Mouse (Mus musculus) spleen, adult 2 months (tissue): ENCODE data around the gene Krt86. TPM values are rescaled to one million over a fixed set of nuclear protein-coding genes. Genes with fewer than 3 reads are reported as not detected.

Source experiments
- DNase-seq, 2 experiments: peaks; one replicate each; pipeline versions ENCODE4 v3.0.0 to v3.0.0-alpha.2; 2012 to 2021; ENCODE audit warnings: low spot score in 2 of 2, low read depth in 1 of 2
- H3K27ac ChIP-seq: fragments of 200-500 bp; 2 replicates; pipeline ENCODE4 v1.5.1; 2012; ENCODE audit warnings: low read length, inconsistent platforms; ENCODE audit not compliant: insufficient read depth
- H3K27me3 ChIP-seq: fragments of 200-500 bp; 2 replicates; pipeline ENCODE4 v1.6.1; 2012; ENCODE audit warnings: mild to moderate bottlenecking, moderate library complexity, low read length, inconsistent platforms; ENCODE audit not compliant: control insufficient read depth, insufficient read depth
- H3K36me3 ChIP-seq: fragments of 200-500 bp; 2 replicates; pipeline ENCODE4 v1.6.1; 2012; ENCODE audit warnings: mild to moderate bottlenecking, low read length, inconsistent platforms; ENCODE audit not compliant: control insufficient read depth, insufficient read depth
- H3K4me1 ChIP-seq: fragments of 200-500 bp; 2 replicates; pipeline ENCODE4 v1.6.1; 2011; ENCODE audit warnings: inconsistent platforms; ENCODE audit not compliant: control insufficient read depth, insufficient read depth, insufficient read length
- H3K4me3 ChIP-seq: fragments of 200-500 bp; 2 replicates; pipeline ENCODE4 v1.5.1; 2011; ENCODE audit warnings: mild to moderate bottlenecking, inconsistent platforms; ENCODE audit not compliant: insufficient read depth, insufficient read length; ENCODE audit errors: extremely low read depth
- CTCF ChIP-seq: fragments of 200-500 bp; IDR thresholded peaks from 2 replicates; pipeline ENCODE4 v1.5.1; 2011; ENCODE audit warnings: mild to moderate bottlenecking, inconsistent platforms; ENCODE audit not compliant: insufficient read depth, insufficient read length, insufficient replicate concordance; ENCODE audit errors: extremely low read depth
- POLR2A ChIP-seq: fragments of 200-500 bp; IDR thresholded peaks from 2 replicates; pipeline ENCODE4 v1.6.1; 2011; ENCODE audit warnings: low read depth, low read length, inconsistent platforms
- WGBS: fragments of 180-500 bp; shearing (Covaris S2); methylation state at CpG from one replicate; pipeline ENCODE4 v1.1.7; 2018; 5-methylcytosine and 5-hydroxymethylcytosine counted together
- polyA plus RNA-seq: library from polyadenylated mRNA; depleted of rRNA; stranded (reverse); fragments of >200 nt; gene quantifications from 2 replicates; pipeline ENCODE4 v1.2.3, GENCODE M21; 2012

Gene Krt86
- polyA plus RNA-seq, 1 experiment: 0.14 TPM

DNA sequence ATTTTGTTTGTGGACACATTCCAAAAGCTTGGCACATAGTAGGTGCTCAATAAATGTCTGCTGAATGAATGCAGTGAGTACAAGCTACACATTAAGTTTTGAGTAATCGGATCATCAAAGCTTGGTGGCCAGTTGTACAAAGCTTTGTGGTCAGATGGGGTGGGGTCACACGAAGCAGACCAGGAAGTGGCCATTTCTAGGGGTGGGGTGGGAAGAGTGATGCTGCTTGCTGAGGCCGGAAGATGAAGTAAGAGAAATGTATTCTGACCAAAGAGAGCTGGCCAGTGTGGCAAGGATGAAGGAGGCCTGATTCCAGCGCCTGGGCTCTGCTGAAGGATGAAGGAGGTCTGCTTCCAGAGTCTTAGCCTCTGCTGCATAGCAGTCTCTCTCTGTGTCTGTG, 4.2 kb upstream of the Krt86 start:
- H3K4me3 ChIP-seq: no peak overlapping the region
- H3K36me3 ChIP-seq: no peaks in the 10 kb centered on the region
- WGBS: 65% methylated on average over 4 of the region's 4 CpGs
- no peaks in the 10 kb centered on the region for H3K4me1 ChIP-seq
- H3K27me3 ChIP-seq: peaks cover 1% of the 10 kb centered on the region; the same call in 1 of the 2 replicates
- no peak for TF ChIP-seq CTCF
- TF ChIP-seq POLR2A: no peak
- H3K27ac ChIP-seq: no peak overlapping the region
- no peak for DNase-seq

- no peak overlapping the region; the same call in 1 of the 2 replicates for H3K4me3 ChIP-seq
- WGBS: 9% methylated on average over 31 of the region's 31 CpGs
- DNase-seq: no peak
- H3K4me1 ChIP-seq: no peaks in the 10 kb centered on the region
- H3K27me3 ChIP-seq: no peaks in the 10 kb centered on the region
- H3K36me3 ChIP-seq: no peaks in the 10 kb centered on the region
- H3K27ac ChIP-seq: no peak overlapping the region
- no peak for TF ChIP-seq POLR2A
Observed at GRCm38 (mm10) chr15:101479007-101479665, 5.9 kb downstream of the Krt86 start.

DNA sequence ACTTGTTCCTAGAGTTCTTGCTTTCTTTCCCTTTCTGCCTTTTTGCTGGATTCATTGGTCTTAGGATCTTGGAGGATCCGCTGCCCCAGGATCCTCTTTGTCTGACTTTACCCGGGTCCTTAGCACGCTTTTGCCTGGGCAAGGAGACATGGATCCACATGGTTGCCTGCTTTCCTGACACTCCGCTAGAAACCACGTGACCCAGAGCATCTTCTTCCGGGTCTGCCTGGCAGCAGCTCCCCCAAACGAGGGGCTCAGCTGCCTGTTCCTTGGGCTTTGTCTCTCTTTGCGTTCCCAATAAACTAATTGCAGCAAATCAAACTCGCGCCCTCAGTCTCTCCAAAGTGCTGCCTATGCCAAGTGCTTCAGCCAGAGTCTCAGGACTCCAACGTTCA, 6.4 kb downstream of the Krt86 start:
- WGBS: 42% methylated on average over 11 of the region's 11 CpGs
- no peaks in the 10 kb centered on the region for H3K4me1 ChIP-seq
- no peaks in the 10 kb centered on the region for H3K36me3 ChIP-seq
- no peak for DNase-seq
- TF ChIP-seq POLR2A: no peak
- H3K27ac ChIP-seq: no peak overlapping the region
- H3K4me3 ChIP-seq: no peak overlapping the region
- no peaks in the 10 kb centered on the region for H3K27me3 ChIP-seq

DNA sequence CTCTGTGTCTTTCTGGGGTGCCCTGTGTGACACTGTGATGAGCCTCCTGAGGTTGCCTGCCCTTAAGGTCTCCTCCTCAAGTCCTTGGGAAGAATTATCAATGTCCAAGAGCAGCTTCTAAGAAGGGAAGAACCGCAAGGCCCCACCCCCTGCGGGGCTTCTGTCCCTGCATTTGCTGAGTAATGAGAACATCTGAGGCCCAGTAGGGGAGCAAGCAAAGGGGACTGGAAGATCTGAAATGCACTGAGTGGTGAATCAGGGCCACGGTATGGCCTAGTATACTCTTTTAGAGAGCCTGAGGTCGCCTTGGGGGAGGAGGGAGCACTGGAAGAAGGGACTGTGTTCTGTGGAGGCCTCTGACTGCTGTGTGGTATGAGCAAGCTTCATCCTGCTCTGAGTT, 8.8 kb downstream of the Krt86 start:
- TF ChIP-seq POLR2A: no peak
- TF ChIP-seq CTCF: no peak
- H3K27me3 ChIP-seq: no peaks in the 10 kb centered on the region
- no peak overlapping the region for H3K27ac ChIP-seq
- 26% methylated on average over 4 of the region's 4 CpGs for WGBS
- no peak overlapping the region for H3K4me3 ChIP-seq
- no peaks in the 10 kb centered on the region for H3K36me3 ChIP-seq
- DNase-seq: no peak
- peaks cover 2% of the 10 kb centered on the region; the same call in 1 of the 2 replicates for H3K4me1 ChIP-seq

DNA sequence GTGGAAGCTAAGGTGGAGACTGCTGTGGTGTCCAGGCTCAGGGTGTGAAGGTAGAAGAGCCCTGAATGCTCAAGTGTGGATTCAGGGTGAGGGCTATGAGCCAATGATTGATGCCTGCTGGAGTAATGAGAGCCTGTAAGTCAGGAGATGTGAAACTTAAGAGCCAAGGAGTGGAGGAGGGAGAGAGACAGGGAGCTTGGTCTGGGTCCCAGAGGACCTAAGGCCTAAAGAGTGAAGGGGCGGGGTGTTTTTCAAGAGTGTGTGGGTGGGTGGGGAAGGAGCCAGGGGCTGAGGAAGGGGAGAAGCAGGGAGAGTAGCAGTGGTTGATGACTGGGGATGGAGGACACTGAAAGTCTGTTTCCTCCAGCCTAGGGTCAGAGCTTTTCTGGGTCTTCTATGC, 10.4 kb downstream of the Krt86 start:
- H3K36me3 ChIP-seq: no peaks in the 10 kb centered on the region
- TF ChIP-seq CTCF (no peak), POLR2A (no peak)
- no peak for DNase-seq
- WGBS: 93% methylated on average over 1 of the region's 1 CpGs
- H3K4me3 ChIP-seq: no peak overlapping the region
- H3K4me1 ChIP-seq: peaks cover 2% of the 10 kb centered on the region; the same call in 1 of the 2 replicates
- H3K27me3 ChIP-seq: no peaks in the 10 kb centered on the region
- no peak overlapping the region for H3K27ac ChIP-seq

DNA sequence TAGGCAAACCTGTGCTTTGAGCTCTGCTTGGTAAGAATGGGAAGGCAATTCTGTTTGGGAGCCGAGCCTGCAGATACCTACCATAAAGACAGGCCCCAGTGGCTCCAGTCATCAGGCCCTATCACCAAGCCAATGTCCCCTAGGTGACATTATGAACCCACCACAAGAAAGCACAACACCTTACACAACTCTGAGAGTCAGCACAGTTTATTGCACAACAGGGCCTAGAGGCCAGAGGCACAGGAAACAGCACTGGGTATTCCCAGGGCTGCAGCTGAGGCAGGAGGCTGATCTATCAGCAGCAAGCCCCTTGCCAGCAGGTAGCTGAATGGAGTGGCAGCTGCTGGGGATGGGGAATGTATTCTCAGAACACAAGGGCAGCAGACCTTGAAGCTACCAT, 11.7 kb downstream of the Krt86 start:
- H3K36me3 ChIP-seq: no peaks in the 10 kb centered on the region
- no peak for DNase-seq
- peaks cover 2% of the 10 kb centered on the region; the same call in 1 of the 2 replicates for H3K4me1 ChIP-seq
- TF ChIP-seq CTCF: no peak
- no peak for TF ChIP-seq POLR2A
- WGBS: 76% methylated on average over 1 of the region's 1 CpGs
- H3K4me3 ChIP-seq: no peak overlapping the region
- no peak overlapping the region for H3K27ac ChIP-seq
- no peaks in the 10 kb centered on the region for H3K27me3 ChIP-seq

DNA sequence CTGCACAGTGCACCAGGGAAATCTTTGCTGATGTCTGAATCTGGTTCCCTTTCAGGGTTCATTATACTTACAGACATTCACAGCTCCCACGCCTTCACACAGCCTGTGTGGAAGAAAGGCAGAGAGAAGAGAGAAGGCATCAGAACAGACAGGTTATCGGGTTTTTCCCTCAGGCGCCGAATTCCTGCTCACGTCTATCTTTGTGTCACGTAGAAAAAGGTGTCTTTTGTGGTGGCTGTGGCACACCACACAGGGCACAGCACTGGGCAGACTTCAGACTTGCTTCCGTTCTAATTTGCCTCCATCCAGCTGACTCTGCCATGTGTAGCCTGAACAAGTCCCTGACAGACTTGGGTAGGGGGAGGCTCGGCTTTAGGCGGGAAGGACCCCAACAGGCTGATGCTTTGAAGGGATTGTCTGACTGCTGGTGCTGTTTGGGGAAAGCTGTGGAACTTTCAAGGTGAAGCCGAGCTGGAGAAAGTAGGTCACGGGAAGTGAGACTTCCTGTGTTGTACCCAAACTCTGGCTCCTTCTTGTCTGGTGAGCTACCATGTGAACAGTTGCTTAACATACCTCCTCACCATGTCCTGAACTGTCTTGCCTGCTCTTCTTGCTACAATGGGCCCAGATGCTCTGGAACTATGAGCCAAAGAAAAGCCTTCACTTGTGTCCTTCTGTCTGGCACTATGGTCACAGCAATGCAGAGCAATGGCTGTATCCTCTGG, 12.8 kb downstream of the Krt86 start:
- Histone ChIP-seq H3K4me1 (peaks cover 2% of the 10 kb centered on the region; the same call in 1 of the 2 replicates), H3K36me3 (no peaks in the 10 kb centered on the region), H3K4me3 (no peak overlapping the region), H3K27me3 (no peaks in the 10 kb centered on the region), H3K27ac (no peak overlapping the region)
- TF ChIP-seq CTCF (no peak), POLR2A (no peak)
- DNase-seq: no peak
- WGBS: 28% methylated on average over 11 of the region's 11 CpGs
